Mouse (Mus musculus): Measurements from ENCODE around the gene Pde4d. TPM values are rescaled to one million over a fixed set of nuclear protein-coding genes. Genes with fewer than 3 reads are reported as not detected.

Pde4d gene
- 10 to 100 TPM; 72.4 to 79.0 TPM for total RNA-seq (2021)
- long read RNA-seq, experiment 1, partial matches to known transcripts: 1 of 9 reads
- long read RNA-seq, experiment 1, other reads (novel, unspliced or antisense): 6 of 9 reads
- long read RNA-seq, experiment 2, full-length matches to known transcripts: 1 of 25 reads
- long read RNA-seq, experiment 2, partial matches to known transcripts: 2 of 25 reads
- long read RNA-seq, experiment 2, other reads (novel, unspliced or antisense): 22 of 25 reads

DNA sequence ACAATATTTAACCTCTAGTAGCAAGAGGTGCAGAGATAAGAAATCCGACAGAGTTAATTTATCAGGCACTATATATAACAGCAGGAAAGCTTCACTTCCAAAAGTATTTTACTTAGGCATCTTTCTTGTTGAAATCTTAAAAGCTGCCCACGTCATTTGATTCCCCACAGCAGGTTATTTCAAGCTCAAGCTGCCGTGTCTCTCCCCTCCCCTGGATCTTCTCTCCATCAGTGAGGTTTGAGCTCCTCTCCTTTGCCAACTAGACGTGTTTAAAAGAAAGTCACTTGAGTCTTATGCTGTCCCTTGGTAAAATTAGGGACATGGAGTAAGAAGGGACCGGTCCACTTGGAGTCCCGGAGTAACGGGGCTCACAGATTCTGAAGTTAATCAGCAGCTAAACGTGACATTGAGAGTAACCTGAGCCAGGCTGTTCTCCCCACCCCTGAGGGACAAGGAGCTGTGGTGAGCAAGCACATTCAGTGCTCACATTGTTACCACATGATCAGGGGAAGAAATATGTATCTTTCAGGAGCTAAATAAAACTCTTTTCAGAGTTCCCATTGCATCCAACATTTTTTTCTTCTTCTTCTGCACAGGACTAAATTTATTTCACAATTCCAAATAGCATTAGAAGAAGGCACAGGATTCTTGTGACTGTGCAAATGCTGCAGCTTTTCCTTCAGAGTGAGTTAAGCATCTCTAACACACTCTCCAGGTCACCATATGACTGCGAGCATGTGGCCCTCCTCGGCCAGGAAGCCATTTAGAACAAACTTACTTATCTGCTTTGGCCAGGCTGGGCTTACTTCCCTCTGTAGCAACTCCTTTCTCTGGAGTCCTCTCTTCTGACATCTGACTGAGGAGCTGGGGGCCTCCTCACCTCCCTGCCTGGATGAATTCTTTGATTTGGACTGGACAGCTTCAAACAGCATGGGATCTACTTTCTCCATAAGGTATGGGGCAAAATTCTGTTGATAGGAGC, at the start of gene Pde4d:
Gene Pde4d (plus strand): TSS at position 833 of the 982 bp plus-strand sequence.
- peak in 1 of 2 experiments; percentile 2 for DNase-seq (ENCODE audit: low spot score in 2 of 2)

GRCm38 (mm10) chr13:108403197-108403596, 46.6 kb upstream of the Pde4d start:
- no peak for DNase-seq (ENCODE audit: low spot score in 2 of 2)

DNA sequence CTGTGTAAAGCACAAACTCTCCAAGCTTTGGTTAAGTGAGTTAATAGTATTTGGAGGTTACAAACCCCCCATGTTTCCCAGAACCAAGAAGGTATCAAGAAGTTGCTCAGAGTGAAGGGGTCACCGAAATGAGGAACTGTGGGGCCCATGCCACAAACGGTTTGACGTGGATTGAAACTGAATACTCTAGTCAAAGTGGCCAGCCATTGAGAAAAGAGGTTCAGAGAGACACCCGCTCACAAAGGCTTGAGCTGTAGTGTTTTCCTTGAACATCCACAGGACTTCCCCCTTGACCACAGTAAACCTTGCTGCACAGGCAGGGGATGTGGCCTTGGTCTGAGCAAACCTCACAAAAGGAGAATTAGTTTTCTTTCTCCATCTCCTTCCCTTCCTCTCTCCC, 45.4 kb upstream of the Pde4d start:
- DNase-seq (ENCODE audit: low spot score in 2 of 2): no peak

- DNase-seq (ENCODE audit: low spot score in 2 of 2): no peak
Measured at GRCm38 (mm10) chr13:108415464-108415863, 34.3 kb upstream of the Pde4d start.

DNA sequence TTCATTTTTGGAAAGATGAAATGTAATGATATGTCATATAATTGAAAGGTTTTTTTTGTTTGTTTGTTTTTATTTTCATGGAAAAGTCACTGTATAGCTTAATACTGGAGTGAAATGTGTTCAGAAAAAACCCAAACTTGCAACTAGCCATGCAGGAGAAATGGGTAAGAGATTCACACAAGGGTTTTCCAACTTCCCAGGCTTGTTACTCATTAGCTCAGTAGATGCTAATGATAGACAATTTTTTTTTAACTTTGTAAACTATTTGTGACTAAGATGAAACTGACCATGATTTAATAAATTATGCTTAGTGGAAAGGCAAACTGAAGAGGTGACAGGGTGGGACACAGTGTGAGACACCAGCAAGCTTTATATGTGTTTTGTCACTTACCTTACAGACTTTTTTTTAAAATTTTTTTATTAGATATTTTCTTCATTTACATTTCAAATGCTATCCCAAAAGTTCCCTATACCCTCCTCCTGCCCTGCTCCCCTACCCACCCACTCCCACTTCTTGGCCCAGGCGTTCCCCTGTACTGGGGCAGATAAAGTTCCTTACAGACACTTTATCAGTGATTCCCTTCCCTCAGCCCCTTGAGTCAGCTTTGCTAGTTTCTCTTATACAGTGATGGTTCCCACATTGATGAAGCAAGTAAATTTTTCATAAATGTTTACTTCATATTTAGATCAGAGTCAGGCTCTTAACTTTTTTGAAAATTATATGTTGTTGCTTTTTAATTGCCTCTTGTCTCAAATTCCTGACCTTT, 30.8 kb upstream of the Pde4d start:
- DNase-seq (ENCODE audit: low spot score in 2 of 2): no peak

DNA sequence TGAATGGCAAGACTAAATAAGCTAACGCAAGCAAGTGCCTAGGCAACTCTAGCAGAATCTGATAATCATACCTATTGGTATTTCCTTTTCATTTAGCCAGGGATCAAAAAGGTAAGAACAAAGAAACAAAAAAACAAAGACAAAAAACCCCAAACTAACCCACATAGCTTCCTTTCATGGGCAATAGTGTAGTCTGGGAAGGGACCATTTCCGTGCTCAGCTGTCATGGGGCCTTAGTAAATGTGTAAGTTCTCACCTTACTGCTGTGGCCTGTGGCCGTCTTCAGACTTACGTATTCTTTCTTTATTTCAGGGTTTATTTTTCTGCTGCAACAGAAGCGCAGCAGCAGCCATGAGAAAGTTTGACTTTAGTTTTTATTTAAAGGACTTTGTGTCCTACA, 23.4 kb upstream of the Pde4d start:
- DNase-seq (ENCODE audit: low spot score in 2 of 2): no peak

DNA sequence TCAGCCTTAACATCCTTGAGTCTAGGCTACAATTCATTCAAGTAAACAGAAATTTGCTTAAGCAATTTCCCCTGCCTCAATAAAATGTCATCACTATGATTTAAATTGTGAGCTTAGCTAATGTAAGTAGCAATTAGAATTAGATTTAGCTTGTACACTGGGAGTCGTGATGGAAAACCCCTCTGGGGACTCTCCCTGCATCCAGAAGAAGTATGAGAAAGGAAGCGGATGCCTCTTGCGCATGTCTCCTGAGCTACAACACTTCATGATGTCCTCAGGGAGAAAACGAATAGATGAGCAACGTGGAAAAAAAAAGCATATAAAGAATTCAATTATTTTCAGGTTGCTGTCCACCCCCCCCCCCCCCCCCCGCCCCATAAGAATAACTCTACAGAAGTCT, 20.9 kb upstream of the Pde4d start:
- DNase-seq (ENCODE audit: low spot score in 2 of 2): no peak

DNA sequence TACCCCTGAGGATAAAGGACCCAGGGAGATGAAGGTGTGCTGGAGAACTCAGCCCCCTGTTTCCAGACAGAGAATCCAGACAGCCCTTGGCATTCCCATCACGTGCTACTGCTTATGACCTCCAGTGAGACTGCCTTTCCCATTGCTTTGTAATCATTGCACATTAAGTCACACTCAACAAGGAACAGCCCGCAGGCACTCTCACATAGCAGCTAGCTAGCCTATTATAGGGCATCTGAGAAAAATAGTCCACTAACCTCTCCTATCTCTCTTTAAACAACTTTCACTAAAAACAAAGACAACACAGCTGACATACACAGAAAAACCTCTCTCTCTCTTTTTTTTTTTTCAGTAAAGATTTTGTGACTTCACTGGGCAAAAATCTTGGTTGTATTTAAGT, 20.1 kb upstream of the Pde4d start:
- DNase-seq (ENCODE audit: low spot score in 2 of 2): no peak

- no peak for DNase-seq (ENCODE audit: low spot score in 2 of 2)
Measured at GRCm38 (mm10) chr13:108431776-108432175, 18.0 kb upstream of the Pde4d start.

- DNase-seq (ENCODE audit: low spot score in 2 of 2): no peak
Measured at GRCm38 (mm10) chr13:108435687-108436086, 14.1 kb upstream of the Pde4d start.

GRCm38 (mm10) chr13:108437424-108437823, 12.3 kb upstream of the Pde4d start:
- DNase-seq (ENCODE audit: low spot score in 2 of 2): no peak

DNA sequence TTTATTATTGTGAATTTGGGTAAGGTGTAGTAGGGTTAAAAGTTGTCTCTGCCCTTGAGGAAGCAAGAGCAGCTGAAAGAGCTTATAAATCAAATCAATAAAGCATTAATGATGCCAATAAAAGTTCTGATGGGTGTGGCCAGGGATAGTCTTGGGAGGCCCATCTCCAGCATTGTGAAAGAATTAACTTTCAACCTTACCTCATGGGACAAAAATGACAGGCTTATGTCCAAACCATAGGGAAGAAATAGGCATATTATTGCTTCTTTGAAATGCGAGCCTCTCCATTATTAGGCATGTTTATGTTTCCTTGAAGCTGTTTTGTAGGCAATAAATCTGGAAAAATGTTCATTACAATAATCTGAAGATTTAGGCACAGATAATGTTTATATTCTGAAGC, 10.7 kb upstream of the Pde4d start:
- DNase-seq (ENCODE audit: low spot score in 2 of 2): no peak

DNA sequence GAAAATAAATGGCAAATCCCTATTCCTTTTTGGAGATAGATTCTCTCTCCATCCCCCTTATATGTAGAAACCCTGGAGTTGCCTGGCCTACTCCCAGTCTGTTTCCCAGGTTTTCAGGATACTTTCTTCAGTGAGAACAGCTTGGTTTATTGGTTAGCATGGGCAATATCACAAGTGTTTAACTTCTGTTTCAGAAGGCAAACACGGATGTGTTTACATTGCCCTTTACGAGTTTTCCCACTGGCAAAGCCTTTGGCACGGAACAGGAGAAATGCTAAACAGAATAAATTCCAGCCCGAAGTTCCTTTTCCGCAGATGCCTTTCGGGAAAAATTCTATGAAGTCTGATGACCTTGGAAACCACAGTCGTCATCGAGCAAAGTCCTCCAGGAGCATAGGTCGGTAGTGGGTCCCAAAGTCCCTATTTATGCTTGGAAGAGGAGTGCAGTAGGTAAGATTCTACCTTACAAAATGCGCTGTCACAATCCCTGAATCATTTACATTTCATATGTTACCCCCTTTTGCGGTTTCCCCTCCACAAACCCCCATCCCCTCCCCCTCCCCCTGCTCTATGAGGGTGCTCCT, 1.3 kb upstream of the Pde4d start:
- DNase-seq (ENCODE audit: low spot score in 2 of 2): no peak

GRCm38 (mm10) chr13:108451122-108451521, 1.4 kb downstream of the Pde4d start:
- DNase-seq (ENCODE audit: low spot score in 2 of 2): no peak

GRCm38 (mm10) chr13:108453064-108453919, 3.5 kb downstream of the Pde4d start:
- DNase-seq (ENCODE audit: low spot score in 2 of 2): no peak

DNA sequence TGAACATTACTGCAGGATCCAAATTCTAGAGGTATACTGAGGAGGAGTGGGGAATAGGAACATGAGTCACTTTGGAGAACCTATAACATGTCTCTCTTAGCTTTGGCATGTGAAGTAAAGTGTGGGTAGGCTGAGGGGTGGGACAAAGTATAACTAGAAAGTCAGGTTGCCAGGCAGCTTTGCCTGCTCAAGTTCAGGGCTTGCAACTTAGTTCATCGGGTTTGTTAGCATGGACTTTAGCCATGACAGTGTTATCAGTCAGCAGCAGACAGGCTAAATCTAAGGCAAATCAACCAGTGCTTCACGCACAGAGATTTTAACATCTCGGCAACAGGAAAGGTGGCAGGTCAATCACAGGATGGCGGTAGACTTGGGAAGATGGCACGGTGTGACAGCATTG, 12.8 kb downstream of the Pde4d start:
- no peak for DNase-seq (ENCODE audit: low spot score in 2 of 2)

GRCm38 (mm10) chr13:108465755-108466154, 16.0 kb downstream of the Pde4d start:
- DNase-seq (ENCODE audit: low spot score in 2 of 2): no peak

DNA sequence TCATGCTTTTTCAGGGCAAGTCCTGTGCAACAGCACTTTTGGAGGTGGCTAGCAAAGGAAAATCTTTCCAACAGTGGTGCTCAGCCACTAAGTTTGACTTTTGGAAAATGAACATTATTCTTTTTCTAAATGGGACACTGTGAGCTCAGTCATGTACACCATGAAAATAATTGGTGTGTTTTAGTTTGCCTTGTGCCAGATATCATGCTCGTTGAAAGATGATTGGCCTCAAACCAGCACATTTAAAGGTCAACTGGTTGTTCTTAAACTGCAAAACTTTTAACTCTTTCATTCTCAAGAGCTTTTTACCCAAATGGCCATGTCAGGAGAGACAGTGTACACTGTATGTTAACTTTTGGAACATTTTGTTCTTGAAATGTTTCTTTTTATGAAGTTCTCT, 17.3 kb downstream of the Pde4d start:
- no peak for DNase-seq (ENCODE audit: low spot score in 2 of 2)

DNA sequence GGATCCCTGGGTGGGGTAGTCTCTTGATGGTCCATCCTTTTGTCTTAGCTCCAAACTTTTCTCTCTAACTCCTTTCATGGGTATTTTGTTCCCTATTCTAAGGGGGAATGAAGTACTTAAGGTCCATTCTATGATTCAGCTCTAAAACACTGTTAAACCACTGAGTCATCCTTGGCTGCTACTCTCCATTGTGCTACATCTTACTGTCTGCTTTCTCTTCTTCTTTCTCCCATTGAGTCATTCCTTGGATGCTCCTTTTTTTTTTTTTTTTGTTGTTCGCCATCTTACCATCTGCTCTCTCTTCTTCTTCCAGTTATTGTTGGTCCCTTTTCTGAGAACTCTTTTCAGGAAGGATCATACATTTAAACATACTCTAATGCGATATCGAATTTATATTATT, 30.7 kb downstream of the Pde4d start:
- DNase-seq (ENCODE audit: low spot score in 2 of 2): no peak

DNA sequence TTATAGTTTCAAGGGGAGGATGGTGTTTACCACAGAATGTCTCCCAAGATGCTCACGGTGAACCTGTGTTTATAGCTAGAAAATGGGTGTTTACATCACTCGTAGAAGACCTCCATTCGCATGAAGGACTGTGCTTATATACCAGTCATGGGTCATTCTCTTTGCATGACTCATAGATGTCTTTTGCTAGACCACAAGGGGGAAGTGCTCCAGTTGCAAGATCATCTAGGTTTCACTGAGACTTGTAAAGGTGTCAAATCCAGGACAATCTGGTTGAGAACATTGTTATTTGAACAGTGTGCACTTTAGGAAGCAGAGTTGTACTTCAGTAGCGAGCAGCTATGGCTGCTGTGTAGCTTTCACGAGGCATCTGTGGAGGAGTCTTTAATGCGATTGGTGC, 35.3 kb downstream of the Pde4d start:
- DNase-seq (ENCODE audit: low spot score in 2 of 2): no peak
